Mouse (Mus musculus) G1E (cell line): ENCODE data around the gene Ptdss2.

Source experiments
- CTCF ChIP-seq: IDR thresholded peaks from 2 replicates; pipeline ENCODE4 v1.5.1; 2012; ENCODE audit warnings: low read depth, low read length, inconsistent platforms, mixed read lengths
- TAL1 ChIP-seq: conservative IDR thresholded peaks from 2 replicates; pipeline ENCODE4 v1.6.1; 2012; ENCODE audit warnings: low read depth, low read length, inconsistent platforms, mixed read lengths

GRCm38 (mm10) chr7:141193348-141193856, 71.2 kb downstream of the Ptdss2 start:
- no peak for TF ChIP-seq CTCF
- TF ChIP-seq TAL1: no peak
